Mouse (Mus musculus) adrenal gland, postnatal 4 days (tissue): ENCODE measurements around the gene Sh3bp5l. TPM values are rescaled to one million over a fixed set of nuclear protein-coding genes. Genes with fewer than 3 reads are reported as not detected.
A peak's percentile ranks its signal among the peaks of the same experiment; 100 is the strongest.
"Not testable (repeated sequence)": the region's sequence is repeated elsewhere in the genome, so short reads cannot be mapped to it uniquely, and the experiment has no call there.

Source experiments
- DNase-seq, 2 experiments: peaks; one replicate each; pipeline ENCODE4 v3.0.0; 2021 to 2022; ENCODE audit warnings: low spot score in 2 of 2, mixed read lengths in 2 of 2
- total RNA-seq, 2 experiments: library from RNA; stranded (reverse); gene quantifications; 2 replicates each; pipeline ENCODE4 v1.2.3; 2021

The Sh3bp5l gene
- total RNA-seq, 2 experiments from 2014 or later = 47.4 to 54.1 TPM

DNA sequence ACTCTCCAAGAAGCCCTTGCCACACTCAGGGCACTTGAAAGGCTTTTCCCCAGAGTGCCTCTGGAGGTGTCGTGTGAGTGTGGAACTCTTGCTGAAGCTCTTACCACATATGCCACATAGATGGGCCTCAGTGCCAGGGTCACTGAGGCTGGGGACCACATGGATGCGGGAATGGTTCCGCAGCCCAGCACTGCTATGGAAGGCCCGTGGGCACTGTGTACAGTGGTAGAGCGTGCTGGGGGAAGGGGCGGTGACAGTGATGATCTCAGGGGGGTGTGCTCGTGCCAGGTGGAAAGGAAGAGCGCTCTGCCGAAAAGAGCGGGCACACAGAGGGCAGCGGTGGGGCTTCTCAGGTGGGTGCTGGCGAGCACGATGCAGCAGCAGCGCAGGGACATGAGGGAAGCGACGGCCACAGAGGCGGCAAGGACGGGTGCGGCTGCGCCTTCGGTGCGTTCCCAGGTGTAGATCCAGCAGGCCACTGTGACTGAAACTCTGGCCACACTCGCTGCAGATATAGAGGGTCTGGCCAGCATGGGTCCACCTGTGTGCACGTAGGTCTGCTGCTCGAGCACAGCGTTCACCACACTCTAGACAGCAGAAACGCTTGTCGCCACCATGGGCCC, 13.6 kb upstream of the Sh3bp5l start:
- no peak for DNase-seq

DNA sequence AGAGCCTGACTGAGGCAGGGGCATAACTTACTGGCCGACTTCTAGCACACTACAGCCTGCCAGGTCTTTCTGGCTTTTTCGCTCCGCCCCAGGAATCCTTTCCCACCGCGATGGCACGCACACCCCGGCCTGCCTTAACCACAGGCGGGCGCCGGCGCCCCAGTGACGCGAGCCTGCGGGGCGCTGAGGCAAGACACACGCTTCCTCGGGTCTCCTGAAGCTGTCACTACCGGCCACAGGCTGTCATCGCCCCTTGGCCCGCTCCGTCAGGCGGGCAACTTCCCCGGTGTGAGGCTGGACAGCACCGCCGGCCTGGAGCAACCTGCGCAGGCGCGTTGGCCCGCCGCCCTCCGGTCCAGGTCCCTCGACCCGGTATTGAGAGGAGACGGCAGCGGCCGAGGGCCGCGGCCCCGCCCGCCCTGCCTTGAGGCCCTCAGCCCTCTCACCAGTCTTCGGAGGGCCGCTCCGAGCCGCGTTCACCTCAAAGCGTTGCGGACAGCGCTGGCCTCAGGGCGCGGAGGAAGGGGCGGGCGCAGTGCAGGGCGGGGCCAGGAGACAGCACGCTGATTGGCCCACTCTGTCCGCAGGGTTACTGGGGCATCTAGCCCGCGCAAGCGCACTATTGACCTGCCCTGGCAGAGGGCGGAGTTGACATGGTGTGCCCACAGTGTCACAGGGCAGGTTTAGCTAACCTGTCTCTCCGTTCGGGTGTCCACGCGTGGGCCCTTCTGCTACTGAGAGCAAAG, 7.5 kb upstream of the Sh3bp5l start:
- peak; percentile 92 for DNase-seq

DNA sequence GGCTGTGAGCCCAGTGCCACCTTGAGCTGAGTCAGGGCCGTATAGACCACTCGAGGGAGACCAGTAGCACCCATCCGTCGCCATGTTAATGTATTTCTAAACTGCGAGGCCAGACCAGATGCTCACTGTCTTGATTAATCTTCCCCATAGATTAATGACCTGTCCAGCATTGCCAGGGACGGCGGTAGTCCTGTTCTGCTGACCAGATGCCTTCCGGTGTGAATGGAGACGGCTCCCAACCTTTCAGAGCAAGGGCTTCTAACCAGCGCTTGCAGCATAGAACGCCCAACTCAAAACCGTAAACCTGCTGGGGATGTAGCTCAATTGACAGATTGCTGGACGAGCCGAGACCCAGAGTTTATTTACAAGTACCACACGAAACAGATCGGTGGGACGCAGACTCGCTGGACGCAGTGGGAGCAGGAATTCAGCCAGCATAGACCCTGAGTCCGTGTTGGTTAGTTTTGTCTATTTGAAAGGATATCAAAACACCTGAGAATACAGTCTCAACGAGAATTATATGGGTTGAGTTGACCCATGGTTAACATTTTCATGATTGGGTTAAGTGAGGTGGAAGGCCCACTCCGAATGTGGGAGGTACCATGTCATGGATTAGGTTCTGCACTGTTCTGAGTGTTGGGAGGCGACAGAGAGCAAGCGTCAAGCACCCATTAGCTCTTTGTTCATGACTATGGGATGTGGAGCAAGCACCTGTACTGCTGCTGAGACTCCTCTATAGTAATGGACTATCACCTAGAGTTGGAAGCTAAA, 6.8 kb upstream of the Sh3bp5l start:
- no peak for DNase-seq

DNA sequence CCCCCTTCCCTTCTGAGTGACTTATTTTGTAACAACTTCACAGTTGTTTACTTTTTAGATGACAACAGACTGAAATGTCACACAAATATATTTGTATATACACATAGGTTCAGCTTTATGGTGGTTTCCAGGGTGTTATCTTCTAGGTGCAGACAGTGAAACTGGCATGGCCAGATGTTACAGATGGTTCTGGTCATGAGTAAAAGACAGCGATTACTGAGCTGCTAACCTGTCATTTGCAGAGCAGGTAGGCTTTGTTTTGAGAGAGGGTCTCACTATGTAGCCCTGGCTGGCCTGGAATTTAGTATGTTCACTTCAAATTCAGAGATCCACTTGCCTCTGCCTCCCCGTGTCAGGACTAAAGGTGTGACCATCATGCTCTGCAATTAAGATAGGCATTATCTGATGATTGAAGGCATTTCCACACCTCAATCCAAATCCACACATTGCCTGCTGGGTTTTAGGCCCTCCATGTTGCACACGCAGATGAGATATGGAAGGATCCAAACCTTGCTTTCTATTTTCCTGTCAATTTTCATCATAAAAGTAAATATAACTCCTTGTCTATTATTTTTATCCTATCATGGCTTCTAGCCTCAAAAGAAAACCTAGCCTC, 5.8 kb upstream of the Sh3bp5l start:
- no peak for DNase-seq

DNA sequence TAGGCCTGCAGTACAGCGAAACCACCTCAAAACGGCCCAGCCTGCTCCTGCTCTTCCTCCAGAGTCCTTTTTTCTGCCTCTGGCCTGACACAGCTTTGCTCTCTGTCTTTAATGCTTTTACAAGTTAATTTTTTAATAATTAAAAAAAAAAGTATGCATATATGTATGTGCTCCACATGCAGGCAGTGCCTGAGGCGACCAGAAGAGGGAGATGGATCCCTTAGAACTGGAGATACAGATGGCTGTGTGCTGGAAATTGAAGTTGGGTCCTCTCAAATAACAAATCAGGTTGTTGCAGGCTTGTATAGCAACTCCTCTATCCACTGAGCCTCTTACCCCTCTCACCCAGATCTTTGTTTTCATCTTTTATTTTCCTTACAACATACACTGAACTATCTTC, 3.7 kb upstream of the Sh3bp5l start:
- DNase-seq = no peak

DNA sequence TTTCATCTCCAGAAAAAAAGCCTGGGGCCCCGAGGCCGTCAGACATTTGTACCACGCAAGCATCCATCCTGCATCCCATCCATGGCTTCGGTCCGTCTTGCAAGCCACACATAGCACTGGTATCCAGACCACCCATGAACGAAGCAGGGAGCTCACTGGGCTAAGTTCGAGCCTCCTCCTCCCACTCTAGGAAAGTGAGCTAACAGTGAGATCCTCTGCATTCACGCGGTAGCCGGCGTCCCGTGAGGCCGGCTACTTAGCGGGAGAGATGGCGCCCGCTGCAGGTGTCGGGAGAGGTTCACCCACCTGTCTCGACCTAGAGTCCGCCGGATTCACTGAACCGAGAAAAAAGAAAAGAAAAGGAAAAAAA, 633 bp upstream of the Sh3bp5l start:
- DNase-seq = no peak

DNA sequence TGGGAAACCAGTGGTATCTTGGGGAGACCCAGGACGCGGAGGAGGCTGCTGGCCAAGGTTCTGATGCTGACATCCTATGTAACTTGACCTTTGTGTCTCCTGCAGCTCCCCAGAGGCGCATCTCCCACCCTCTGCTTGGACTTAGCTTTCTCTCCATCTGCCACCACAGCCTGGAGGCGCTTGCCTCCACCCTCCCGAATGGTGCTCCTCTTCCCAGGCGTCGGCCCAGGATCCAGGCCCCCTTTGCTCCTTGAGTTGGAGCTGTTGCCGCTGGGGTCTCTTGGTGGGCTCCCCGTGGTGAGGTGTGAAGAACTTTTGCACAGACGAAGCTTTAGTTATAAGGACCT, 598 bp downstream of the Sh3bp5l start:
- DNase-seq = no peak

DNA sequence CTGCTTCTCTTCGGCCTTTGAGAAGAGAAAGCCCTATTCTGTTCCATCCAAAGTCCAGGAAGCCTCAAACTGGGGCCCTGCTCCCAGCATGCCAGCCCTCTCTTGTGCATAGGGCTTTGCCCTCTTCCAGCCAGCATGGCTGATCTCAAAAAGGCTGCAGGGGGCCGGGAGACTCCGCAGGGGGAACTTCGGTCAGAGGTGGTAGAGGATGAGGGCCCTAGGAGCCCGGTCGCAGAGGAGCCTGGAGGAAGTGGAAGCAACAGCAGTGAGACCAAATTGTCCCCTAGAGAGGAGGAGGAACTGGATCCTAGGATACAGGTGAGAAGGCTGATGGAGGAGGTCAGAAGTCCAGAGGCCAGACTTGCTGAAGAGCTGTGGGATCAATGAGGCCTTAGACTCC, 1.0 kb downstream of the Sh3bp5l start:
- no peak for DNase-seq

DNA sequence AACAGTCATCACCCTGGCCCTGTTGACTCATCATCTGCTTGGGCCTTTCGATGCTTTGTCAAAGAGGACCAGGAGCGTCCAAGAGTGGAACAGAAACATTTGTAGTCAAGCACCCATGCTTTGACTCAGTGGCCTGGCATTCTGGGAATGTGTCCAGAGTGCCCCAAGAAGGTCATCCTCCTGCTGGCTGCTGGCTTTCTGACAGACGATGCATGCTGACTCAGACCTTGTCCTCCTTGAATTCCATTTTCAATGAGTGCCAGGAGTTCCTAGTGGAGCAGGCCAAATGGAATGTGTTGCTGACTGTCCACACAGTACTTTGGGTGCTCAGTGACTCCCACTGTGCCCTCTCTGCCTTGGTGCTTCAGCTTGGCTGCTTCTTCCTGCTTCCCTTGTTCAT, 4.2 kb downstream of the Sh3bp5l start:
- DNase-seq = no peak

DNA sequence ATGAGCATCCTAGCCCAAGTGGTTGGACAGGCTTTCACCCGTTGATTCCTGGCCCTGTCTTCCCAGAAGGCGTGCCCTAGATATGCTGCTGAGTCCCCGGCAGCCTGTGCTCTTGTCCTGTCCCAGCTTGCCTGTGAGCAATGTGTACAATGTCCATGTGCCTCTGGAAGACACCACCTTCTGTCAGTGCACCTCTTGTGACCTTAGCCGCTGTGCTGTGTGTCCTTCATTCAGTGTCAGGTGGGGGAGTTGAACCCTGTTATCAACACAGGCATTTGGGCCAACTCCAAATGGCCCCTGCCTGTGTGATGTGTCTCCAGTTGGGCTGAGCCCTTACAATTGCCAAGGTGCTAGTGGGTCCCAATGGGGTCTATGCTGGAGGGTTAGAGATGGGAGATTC, 16.2 kb downstream of the Sh3bp5l start:
- DNase-seq = no peak

DNA sequence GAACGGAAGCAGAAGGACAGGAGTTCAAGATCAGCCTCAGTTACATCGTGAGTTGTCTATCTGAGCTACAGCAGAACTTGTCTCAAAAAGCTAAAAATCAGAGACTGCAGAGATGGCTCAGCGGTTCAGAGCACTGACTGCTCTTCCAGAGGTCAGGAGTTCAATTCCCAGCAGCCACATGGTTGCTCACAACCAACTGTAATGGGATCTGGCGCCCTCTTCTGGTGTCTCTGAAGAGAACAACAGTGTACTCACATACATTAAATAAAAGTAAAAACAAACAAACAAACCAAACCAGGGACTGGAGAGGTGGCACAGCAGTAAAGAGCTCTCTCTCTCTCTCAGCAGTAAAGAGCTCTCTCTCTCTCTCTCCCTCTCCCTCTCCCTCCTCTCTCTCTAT, 20.1 kb downstream of the Sh3bp5l start:
- DNase-seq = no peak

DNA sequence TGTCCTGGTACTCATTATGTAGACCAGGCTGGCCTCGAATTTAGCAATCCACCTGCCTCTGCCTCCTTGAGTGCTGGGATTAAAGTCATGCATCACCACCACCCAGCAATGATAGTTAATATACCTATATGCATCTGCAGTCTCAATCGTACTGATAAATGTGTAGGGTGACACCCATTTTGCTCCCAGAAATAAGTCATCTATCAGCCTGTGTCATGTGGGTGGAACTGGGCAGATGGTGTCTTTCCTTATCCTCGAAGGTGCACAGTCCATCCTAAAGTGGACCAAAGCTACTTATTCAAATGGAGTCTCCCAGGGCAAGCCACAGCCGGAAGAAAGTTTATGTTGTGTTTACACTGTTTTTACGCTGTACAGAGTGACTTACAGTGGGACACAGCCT, 20.7 kb downstream of the Sh3bp5l start:
- DNase-seq = no peak

DNA sequence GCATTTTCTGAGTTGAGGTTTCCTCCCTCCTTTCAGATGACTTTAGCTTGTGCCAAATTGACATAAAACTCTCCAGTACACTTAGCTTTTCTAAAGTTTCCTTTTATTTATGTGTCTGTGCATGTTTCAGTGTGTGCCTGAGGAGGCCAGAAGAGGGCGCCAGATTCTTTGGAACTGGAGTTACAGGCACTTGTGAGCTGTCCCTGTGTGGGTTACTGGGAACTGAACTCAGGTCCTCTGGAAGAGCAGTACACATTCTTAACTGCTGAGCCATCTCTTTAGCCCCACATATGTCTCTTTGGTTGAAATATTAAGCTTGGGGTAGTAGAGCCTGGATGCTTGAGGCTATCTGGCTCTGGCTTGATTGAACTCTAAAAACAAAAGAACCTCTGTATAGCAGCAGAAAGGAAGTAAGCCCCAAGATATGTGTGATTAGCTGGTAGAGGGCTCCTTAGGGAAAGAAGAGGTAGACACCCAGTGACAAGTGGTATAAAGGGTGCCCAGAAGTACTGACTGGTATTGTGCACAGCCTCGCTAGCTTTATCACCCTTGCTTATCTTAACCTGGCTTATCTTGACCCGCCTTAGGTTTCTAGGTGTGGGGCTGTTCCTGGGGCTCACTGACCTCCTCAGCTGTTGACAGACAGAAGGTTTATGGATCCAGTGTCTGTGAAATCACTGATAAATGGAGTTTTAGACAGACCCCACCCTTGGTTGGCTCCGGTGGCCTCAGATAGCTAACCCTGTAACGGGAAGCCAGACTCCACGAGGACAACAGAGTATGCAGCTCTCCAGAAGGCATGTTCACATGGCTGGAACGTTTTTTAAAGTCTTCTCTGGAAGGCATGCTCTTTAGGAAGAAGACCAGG, 22.4 kb downstream of the Sh3bp5l start:
- no peak for DNase-seq

DNA sequence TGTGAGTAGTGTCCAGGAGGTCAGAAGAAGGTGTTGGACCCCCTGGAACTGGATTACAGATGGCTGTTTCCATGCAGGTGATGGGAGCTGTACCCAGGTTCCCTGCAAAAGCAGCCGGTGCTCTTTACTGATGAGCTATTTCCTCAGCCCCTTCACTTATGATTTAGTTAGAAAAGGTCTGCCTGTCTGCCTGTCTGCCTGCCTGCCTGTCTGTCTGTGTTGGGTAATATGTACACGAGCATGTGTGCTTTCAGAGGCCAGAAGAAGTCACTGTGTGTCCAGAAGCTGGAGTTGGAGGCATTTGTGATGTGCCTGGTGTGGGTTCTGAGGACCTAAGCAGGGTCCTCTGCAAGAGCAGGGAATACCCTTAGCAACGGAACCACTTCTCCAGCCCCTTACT, 23.2 kb downstream of the Sh3bp5l start:
- DNase-seq = no peak

DNA sequence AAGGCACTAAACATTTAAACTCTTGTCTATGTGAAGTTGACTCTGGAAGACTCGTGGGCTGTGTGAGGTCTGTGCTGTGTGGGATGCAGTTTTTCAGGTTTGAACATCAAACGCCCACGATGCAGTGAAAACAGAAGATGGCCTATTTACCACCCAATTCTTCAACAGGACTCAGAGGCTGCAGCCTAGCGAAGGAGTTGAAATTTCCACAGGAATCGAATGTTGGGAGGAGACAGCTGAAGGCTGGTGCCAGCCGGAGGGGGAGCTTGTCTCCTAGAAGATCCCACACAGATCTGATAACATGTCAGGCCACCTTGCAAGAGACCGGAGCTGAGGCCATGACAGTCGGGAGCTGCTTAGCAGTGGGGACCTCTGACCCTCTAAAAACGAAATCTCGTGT, 24.0 kb downstream of the Sh3bp5l start:
- no peak for DNase-seq

DNA sequence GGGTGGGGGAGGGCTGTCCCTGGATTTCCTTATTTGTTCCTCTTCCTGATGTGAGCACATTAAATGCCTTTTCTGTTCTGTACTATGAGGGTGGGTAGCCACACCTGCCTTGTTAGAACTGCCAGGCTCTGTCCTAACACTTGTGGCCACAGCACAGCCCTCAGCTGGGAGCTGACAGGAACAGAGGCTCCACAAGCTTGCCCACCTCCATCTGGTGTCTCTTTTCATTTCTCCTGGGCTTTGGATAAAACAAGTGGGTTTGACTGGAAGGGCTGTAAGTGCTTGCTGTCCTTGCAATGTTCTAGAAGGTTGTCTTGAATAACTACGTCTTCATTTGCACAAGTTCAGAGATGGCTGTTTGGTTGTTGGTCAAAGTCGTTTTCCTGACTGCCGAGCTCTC, 24.4 kb downstream of the Sh3bp5l start:
- no peak for DNase-seq

DNA sequence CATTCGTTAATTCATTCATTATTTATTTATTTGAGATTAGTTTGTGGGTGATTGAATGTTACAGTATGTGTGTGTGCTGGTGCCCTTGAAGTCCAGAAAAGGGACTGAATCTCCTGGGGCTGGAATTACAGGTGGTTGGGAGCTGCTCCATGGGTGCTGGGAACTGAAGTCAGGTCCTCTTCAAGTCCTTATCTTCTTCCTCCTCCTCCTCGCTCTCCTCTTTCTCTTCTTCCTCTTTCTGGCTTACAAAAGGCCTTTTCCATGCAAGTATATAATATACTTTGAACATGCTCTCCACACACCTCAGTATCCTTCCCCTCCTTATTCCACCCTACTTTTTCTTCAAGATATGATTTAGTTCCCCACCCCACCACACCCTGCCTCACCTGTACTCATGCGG, 26.5 kb downstream of the Sh3bp5l start:
- DNase-seq = no peak

DNA sequence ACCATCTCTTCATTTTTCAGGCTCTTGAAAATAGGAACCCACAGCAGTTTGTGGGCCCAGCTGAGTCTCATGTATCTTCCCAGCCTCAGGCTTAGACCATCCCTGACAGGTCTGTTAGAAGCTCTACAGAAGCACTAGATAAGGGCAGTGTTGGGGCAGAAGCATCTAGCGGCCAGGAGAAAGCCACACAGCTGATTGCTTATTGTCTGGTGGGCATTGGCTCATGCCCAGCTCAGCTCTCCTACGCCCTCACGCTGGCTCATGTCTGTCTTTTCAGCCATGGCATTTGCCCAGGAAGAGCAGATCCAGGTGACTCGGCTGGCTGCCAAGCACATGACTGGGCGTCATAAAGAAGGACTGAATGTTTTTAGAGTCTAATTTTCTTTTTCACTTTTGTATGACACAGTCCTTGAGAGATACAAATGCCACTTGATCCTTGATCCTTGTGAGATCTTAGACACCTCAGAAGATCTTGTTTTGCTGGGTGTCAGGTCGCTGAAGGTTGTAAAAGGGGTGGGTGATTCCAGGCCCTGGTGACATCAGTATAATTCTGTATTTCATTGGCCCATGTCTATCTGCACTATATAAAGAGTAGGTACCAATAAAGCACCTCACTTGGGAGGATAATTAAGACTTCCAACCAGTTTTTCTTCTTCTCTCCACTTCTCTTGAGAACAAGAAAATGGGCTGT, 27.5 kb downstream of the Sh3bp5l start:
- DNase-seq = no peak

DNA sequence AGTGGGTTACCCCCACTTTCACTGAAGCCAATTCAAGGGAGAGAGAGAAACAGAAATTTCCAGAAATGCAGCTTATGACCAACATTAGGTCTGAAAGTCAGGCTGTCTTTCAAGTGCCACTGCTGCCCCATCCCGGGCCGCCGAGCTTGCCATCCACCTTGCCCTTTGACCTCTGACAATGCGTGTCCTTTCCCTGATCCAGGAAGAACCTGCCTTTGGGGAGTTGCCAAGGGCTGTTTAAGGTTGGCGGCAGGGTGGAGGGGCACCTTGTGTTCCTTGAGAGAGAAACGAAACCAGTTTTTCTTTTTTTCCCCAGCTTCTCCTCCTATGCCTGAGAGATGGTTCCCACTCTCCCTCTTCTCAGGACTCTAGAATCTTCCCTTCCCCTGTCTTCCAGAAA, 32.0 kb downstream of the Sh3bp5l start:
- not testable (repeated sequence) for DNase-seq

DNA sequence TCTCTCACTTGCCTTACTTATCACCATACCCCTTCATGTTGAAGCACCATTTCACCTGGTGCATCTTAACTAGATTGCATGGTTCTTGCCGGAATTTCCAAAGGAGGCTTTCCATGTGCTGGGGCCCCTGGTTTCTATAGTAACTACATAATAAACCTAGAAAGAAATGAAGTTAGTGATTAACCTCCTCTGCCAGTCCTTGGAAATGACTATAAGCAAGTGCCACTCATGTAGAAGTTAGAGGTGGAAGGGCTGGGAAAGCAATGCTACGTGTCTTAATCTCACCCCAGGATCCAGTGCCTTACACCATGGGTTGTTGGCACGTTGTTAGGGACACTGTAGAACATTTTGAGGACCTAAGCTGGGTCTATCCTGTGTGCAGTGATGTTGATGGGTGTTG, 33.9 kb downstream of the Sh3bp5l start:
- DNase-seq = no peak

DNA sequence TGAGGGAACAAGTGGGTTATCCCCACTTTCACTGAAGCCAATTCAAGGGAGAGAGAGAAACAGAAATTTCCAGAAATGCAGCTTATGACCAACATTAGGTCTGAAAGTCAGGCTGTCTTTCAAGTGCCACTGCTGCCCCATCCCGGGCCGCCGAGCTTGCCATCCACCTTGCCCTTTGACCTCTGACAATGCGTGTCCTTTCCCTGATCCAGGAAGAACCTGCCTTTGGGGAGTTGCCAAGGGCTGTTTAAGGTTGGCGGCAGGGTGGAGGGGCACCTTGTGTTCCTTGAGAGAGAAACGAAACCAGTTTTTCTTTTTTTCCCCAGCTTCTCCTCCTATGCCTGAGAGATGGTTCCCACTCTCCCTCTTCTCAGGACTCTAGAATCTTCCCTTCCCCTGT, 35.7 kb downstream of the Sh3bp5l start:
- DNase-seq = not testable (repeated sequence)
